Mouse (Mus musculus): ENCODE measurements around the gene Myog. TPM values are rescaled to one million over a fixed set of nuclear protein-coding genes. Genes with fewer than 3 reads are reported as not detected.
A peak's percentile ranks its signal among the peaks of the same experiment; 100 is the strongest.
"Not testable (repeated sequence)": the region's sequence is repeated elsewhere in the genome, so short reads cannot be mapped to it uniquely, and the experiment has no call there.

Gene Myog
- 1.3 and 4.3 TPM in 2 replicates for polyA plus RNA-seq (2015; fragmentation: Nextera tagmentation; extraction: Ambion mirVana)

- H3K4me1 ChIP-seq, result peaks cover 11% of the 10 kb centered on the region; the same call in 1 of the 2 replicates
- no peaks in the 10 kb centered on the region for H3K36me3 ChIP-seq
- no peak within 1 kb of the TSS for H3K9ac ChIP-seq
- H3K4me3 ChIP-seq (replicated peaks), result no peak within 1 kb of the TSS
- H3K9me3 ChIP-seq, result no peaks in the 10 kb centered on the region
- ATAC-seq (ENCODE audit: insufficient read depth, low FRiP score, low read depth), result no peak
- H3K27ac ChIP-seq, result no peak within 1 kb of the TSS
- H3K27me3 ChIP-seq (replicated peaks), result no peaks in the 10 kb centered on the region
- H3K4me2 ChIP-seq, result no peak within 1 kb of the TSS
- WGBS, result 46% methylated on average over 11 of the region's 11 CpGs
Observed at GRCm38 (mm10) chr1:134289598-134290099, at the start of gene Myog. Gene Myog (plus strand): TSS chr1:134289989.

- Histone ChIP-seq H3K27ac (no peak overlapping the region), H3K9me3 (no peaks in the 10 kb centered on the region), H3K9ac (no peak overlapping the region), H3K4me3 (replicated peaks) (no peak overlapping the region), H3K27me3 (replicated peaks) (peaks cover 9% of the 10 kb centered on the region), H3K4me2 (no peak overlapping the region), H3K36me3 (no peaks in the 10 kb centered on the region), H3K4me1 (peaks cover 16% of the 10 kb centered on the region)
- 82% methylated on average over 9 of the region's 9 CpGs for WGBS
- ATAC-seq (ENCODE audit: insufficient read depth, low FRiP score, low read depth), result no peak
Observed at GRCm38 (mm10) chr1:134240701-134241100, 49.1 kb upstream of the Myog start.

GRCm38 (mm10) chr1:134241298-134241697, 48.5 kb upstream of the Myog start:
- no peaks in the 10 kb centered on the region for H3K36me3 ChIP-seq
- peaks cover 11% of the 10 kb centered on the region for H3K4me1 ChIP-seq
- WGBS, result 61% methylated on average over 8 of the region's 8 CpGs
- no peak overlapping the region for H3K9ac ChIP-seq
- no peaks in the 10 kb centered on the region for H3K9me3 ChIP-seq
- no peak overlapping the region for H3K27ac ChIP-seq
- no peak overlapping the region for H3K4me2 ChIP-seq
- H3K27me3 ChIP-seq (replicated peaks), result peaks cover 3% of the 10 kb centered on the region
- no peak overlapping the region for H3K4me3 ChIP-seq (replicated peaks)
- ATAC-seq (ENCODE audit: insufficient read depth, low FRiP score, low read depth), result no peak

- H3K27ac ChIP-seq, result no peak overlapping the region
- H3K4me3 ChIP-seq (replicated peaks), result no peak overlapping the region
- H3K9ac ChIP-seq, result no peak overlapping the region
- 57% methylated on average over 2 of the region's 2 CpGs for WGBS
- H3K27me3 ChIP-seq (replicated peaks), result no peaks in the 10 kb centered on the region
- no peaks in the 10 kb centered on the region for H3K36me3 ChIP-seq
- H3K4me1 ChIP-seq, result peaks cover 11% of the 10 kb centered on the region
- ATAC-seq (ENCODE audit: insufficient read depth, low FRiP score, low read depth), result no peak
- no peaks in the 10 kb centered on the region for H3K9me3 ChIP-seq
- H3K4me2 ChIP-seq, result no peak overlapping the region
Observed at GRCm38 (mm10) chr1:134242286-134242685, 47.5 kb upstream of the Myog start.

- H3K27me3 ChIP-seq (replicated peaks), result no peaks in the 10 kb centered on the region
- H3K9me3 ChIP-seq, result no peaks in the 10 kb centered on the region
- peaks cover 11% of the 10 kb centered on the region for H3K4me1 ChIP-seq
- 65% methylated on average over 6 of the region's 6 CpGs for WGBS
- no peak overlapping the region for H3K27ac ChIP-seq
- no peak overlapping the region for H3K4me3 ChIP-seq (replicated peaks)
- 0 out of 2 replicates have a peak, but pooled peaks have one; percentile 15 for ATAC-seq (ENCODE audit: insufficient read depth, low FRiP score, low read depth)
- no peak overlapping the region for H3K9ac ChIP-seq
- no peaks in the 10 kb centered on the region for H3K36me3 ChIP-seq
- 0 out of 2 replicates have a peak overlapping the region, but pooled peaks have one; percentile 46 for H3K4me2 ChIP-seq
Observed at GRCm38 (mm10) chr1:134243505-134243904, 46.3 kb upstream of the Myog start.

GRCm38 (mm10) chr1:134243948-134244914, 45.6 kb upstream of the Myog start:
- H3K9ac ChIP-seq, result no peak overlapping the region

GRCm38 (mm10) chr1:134245004-134245717, 44.6 kb upstream of the Myog start:
- 79% methylated on average over 14 of the region's 14 CpGs for WGBS
- no peak overlapping the region for H3K27ac ChIP-seq
- H3K4me3 ChIP-seq (replicated peaks), result no peak overlapping the region
- no peak overlapping the region for H3K9ac ChIP-seq
- ATAC-seq (ENCODE audit: insufficient read depth, low FRiP score, low read depth), result peak; percentile 66; the same call in 1 of the 2 replicates
- no peaks in the 10 kb centered on the region for H3K36me3 ChIP-seq
- H3K4me2 ChIP-seq, result no peak overlapping the region
- no peaks in the 10 kb centered on the region for H3K27me3 ChIP-seq (replicated peaks)
- H3K9me3 ChIP-seq, result no peaks in the 10 kb centered on the region
- H3K4me1 ChIP-seq, result peaks cover 11% of the 10 kb centered on the region

More at GRCm38 (mm10) chr1:134243948-134244914, 45.6 kb upstream of the Myog start:
- no peak overlapping the region for H3K4me3 ChIP-seq (replicated peaks)
- H3K27me3 ChIP-seq (replicated peaks), result no peaks in the 10 kb centered on the region
- WGBS, result 23% methylated on average over 35 of the region's 35 CpGs
- ATAC-seq (ENCODE audit: insufficient read depth, low FRiP score, low read depth), result peak; percentile 85
- H3K4me2 ChIP-seq, result peak overlapping the region; percentile 46
- H3K27ac ChIP-seq, result no peak overlapping the region; the same call in 1 of the 2 replicates
- no peaks in the 10 kb centered on the region for H3K36me3 ChIP-seq
- H3K9me3 ChIP-seq, result no peaks in the 10 kb centered on the region
- H3K4me1 ChIP-seq, result peaks cover 11% of the 10 kb centered on the region

- Histone ChIP-seq H3K36me3 (no peaks in the 10 kb centered on the region), H3K9ac (no peak overlapping the region), H3K9me3 (no peaks in the 10 kb centered on the region), H3K27ac (0 out of 2 replicates have a peak overlapping the region, but pooled peaks have one; percentile 44), H3K4me2 (no peak overlapping the region), H3K27me3 (replicated peaks) (no peaks in the 10 kb centered on the region), H3K4me3 (replicated peaks) (no peak overlapping the region), H3K4me1 (peaks cover 11% of the 10 kb centered on the region)
- WGBS, result 49% methylated on average over 4 of the region's 4 CpGs
- ATAC-seq (ENCODE audit: insufficient read depth, low FRiP score, low read depth), result no peak
Observed at GRCm38 (mm10) chr1:134246590-134246989, 43.2 kb upstream of the Myog start.

GRCm38 (mm10) chr1:134249681-134250080, 40.1 kb upstream of the Myog start:
- 55% methylated on average over 1 of the region's 1 CpGs for WGBS

GRCm38 (mm10) chr1:134264341-134264740, 25.4 kb upstream of the Myog start:
- no peak for ATAC-seq (ENCODE audit: insufficient read depth, low FRiP score, low read depth)
- no peak overlapping the region for H3K9ac ChIP-seq
- WGBS, result 87% methylated on average over 6 of the region's 6 CpGs

More at GRCm38 (mm10) chr1:134249681-134250080, 40.1 kb upstream of the Myog start:
- not testable (repeated sequence) for ATAC-seq (ENCODE audit: insufficient read depth, low FRiP score, low read depth); H3K9me3 ChIP-seq; H3K27ac ChIP-seq; H3K4me3 ChIP-seq (replicated peaks); H3K4me2 ChIP-seq; H3K4me1 ChIP-seq; H3K27me3 ChIP-seq (replicated peaks); H3K9ac ChIP-seq; H3K36me3 ChIP-seq

GRCm38 (mm10) chr1:134265797-134266196, 24.0 kb upstream of the Myog start:
- no peak for ATAC-seq (ENCODE audit: insufficient read depth, low FRiP score, low read depth)
- Histone ChIP-seq H3K9ac (no peak overlapping the region), H3K4me2 (no peak overlapping the region), H3K4me3 (replicated peaks) (no peak overlapping the region), H3K36me3 (no peaks in the 10 kb centered on the region), H3K27me3 (replicated peaks) (no peaks in the 10 kb centered on the region), H3K4me1 (no peaks in the 10 kb centered on the region), H3K9me3 (no peaks in the 10 kb centered on the region), H3K27ac (no peak overlapping the region)
- WGBS, result 54% methylated on average over 2 of the region's 2 CpGs

More at GRCm38 (mm10) chr1:134264341-134264740, 25.4 kb upstream of the Myog start:
- Histone ChIP-seq H3K4me2 (no peak overlapping the region), H3K4me1 (no peaks in the 10 kb centered on the region), H3K9me3 (no peaks in the 10 kb centered on the region), H3K4me3 (replicated peaks) (no peak overlapping the region), H3K36me3 (no peaks in the 10 kb centered on the region), H3K27me3 (replicated peaks) (no peaks in the 10 kb centered on the region), H3K27ac (no peak overlapping the region)
